Mouse (Mus musculus): ENCODE measurements around the gene Lrp1. TPM values are rescaled to one million over a fixed set of nuclear protein-coding genes. Genes with fewer than 3 reads are reported as not detected.

Gene Lrp1
- total and polyA plus RNA-seq, 3 experiments, result 3.1 to 51.2 (median 11.8) TPM

GRCm38 (mm10) chr10:127526681-127527080 is 94.3 kb downstream of the Lrp1 start:
- dilution Hi-C loops (cut with MboI; ENCODE audit: extremely low pct_ligation_motif_present, extremely low pct_unique_long_range_greater_than_20kb, low sequenced_read_pairs) (no loop called here), in situ Hi-C loops (cut with MboI; ENCODE audit: low pct_ligation_motif_present, low pct_unique_long_range_greater_than_20kb, low sequenced_read_pairs) (no loop called here)
- Histone ChIP-seq H3K4me2 (ENCODE audit: insufficient read depth, low read depth, poor library complexity, severe bottlenecking) (no peak overlapping the region), H3K9ac (ENCODE audit: insufficient read depth, low read depth) (no peak overlapping the region), H3K79me2 (replicated peaks; ENCODE audit: control insufficient read depth, extremely low read depth, insufficient read depth, poor library complexity, severe bottlenecking) (peaks cover under 1% of the 10 kb centered on the region; the same call in 1 of the 2 replicates), H3K4me3 (replicated peaks in 1 of 3; ENCODE audit: low read depth in 2 of 3, low read length in 2 of 3, poor library complexity in 1 of 3) (no peak overlapping the region), H3K27ac (ENCODE audit: insufficient read depth, low read depth) (no peak overlapping the region), H3K27me3 (replicated peaks) (peaks cover 64% of the 10 kb centered on the region), H3K36me3 (replicated peaks in 1 of 2; ENCODE audit: control insufficient read depth in 1 of 2, insufficient read depth in 1 of 2, low read length in 1 of 2) (no peaks in the 10 kb centered on the region), H3K9me3 (replicated peaks; ENCODE audit: low read length) (no peaks in the 10 kb centered on the region), H3K4me1 (ENCODE audit: control insufficient read depth in 1 of 2, insufficient read depth in 2 of 2) (peaks cover 0 to 4% of the 10 kb centered on the region in 2 experiments; a peak in 1 of 4 replicates)
- TF ChIP-seq TCF12 (IDR thresholded peaks at IDR 0.05; ENCODE audit: low read depth, low read length), result no peak
- TF ChIP-seq KAT2A (IDR thresholded peaks at IDR 0.05; ENCODE audit: insufficient replicate concordance, low read length), result no peak
- no peak for TF ChIP-seq MYC (IDR thresholded peaks at IDR 0.05; ENCODE audit: low read depth, low read length)
- no peak for TF ChIP-seq POLR2A (IDR thresholded peaks at IDR 0.05; ENCODE audit: low read depth, low read length)
- DNase-seq (ENCODE audit: extremely low read depth), result no peak

DNA sequence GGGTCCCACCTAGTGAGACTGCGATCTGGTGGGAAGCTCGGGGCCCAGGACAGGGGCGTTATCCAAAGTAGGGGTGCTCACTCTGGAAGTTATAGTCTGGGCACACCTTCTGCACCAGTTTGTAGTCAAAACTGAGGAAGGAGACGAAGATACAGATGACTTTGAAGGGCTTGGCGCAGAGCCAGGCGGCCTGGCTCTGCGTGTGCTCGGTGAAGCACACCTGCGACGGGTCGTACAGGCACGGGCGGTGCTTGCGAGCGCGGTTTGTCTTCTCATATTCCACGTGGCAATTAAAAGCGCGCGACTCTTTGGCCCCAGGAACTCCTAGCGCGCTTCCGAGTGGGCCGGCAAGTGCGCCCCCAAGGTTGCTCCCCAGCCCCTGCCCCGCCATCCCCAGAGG is 94.9 kb downstream of the Lrp1 start:
- Histone ChIP-seq H3K9me3 (replicated peaks; ENCODE audit: low read length) (no peaks in the 10 kb centered on the region), H3K4me3 (replicated peaks in 1 of 3; ENCODE audit: low read depth in 2 of 3, low read length in 2 of 3, poor library complexity in 1 of 3) (no peak overlapping the region), H3K9ac (ENCODE audit: insufficient read depth, low read depth) (no peak overlapping the region), H3K27me3 (replicated peaks) (peaks cover 58% of the 10 kb centered on the region), H3K4me1 (ENCODE audit: control insufficient read depth in 1 of 2, insufficient read depth in 2 of 2) (peaks cover 0 to 4% of the 10 kb centered on the region in 2 experiments; a peak in 1 of 4 replicates), H3K4me2 (ENCODE audit: insufficient read depth, low read depth, poor library complexity, severe bottlenecking) (no peak overlapping the region), H3K36me3 (replicated peaks in 1 of 2; ENCODE audit: control insufficient read depth in 1 of 2, insufficient read depth in 1 of 2, low read length in 1 of 2) (no peaks in the 10 kb centered on the region), H3K27ac (ENCODE audit: insufficient read depth, low read depth) (no peak overlapping the region), H3K79me2 (replicated peaks; ENCODE audit: control insufficient read depth, extremely low read depth, insufficient read depth, poor library complexity, severe bottlenecking) (peaks cover 7% of the 10 kb centered on the region)
- TF ChIP-seq POLR2A (IDR thresholded peaks at IDR 0.05; ENCODE audit: low read depth, low read length), result no peak
- TF ChIP-seq MAX (IDR thresholded peaks at IDR 0.05; ENCODE audit: low read length), result no peak
- no peak for TF ChIP-seq ZKSCAN1 (IDR thresholded peaks at IDR 0.05; ENCODE audit: borderline replicate concordance, low read depth, low read length)
- TF ChIP-seq IRF4 (IDR thresholded peaks at IDR 0.05; ENCODE audit: low read depth, low read length), result no peak
- TF ChIP-seq ELF1 (IDR thresholded peaks at IDR 0.05; ENCODE audit: low read depth, low read length), result no peak
- no peak for TF ChIP-seq PAX5 (IDR thresholded peaks at IDR 0.05; ENCODE audit: low read length)
- no peak for DNase-seq (ENCODE audit: extremely low read depth)
- in situ Hi-C loops (cut with MboI; ENCODE audit: low pct_ligation_motif_present, low pct_unique_long_range_greater_than_20kb, low sequenced_read_pairs) (no loop called here), dilution Hi-C loops (cut with MboI; ENCODE audit: extremely low pct_ligation_motif_present, extremely low pct_unique_long_range_greater_than_20kb, low sequenced_read_pairs) (no loop called here)

GRCm38 (mm10) chr10:127524646-127525255 is 96.2 kb downstream of the Lrp1 start:
- Histone ChIP-seq H3K36me3 (replicated peaks in 1 of 2; ENCODE audit: control insufficient read depth in 1 of 2, insufficient read depth in 1 of 2, low read length in 1 of 2) (peaks cover 5 to 13% of the 10 kb centered on the region in 2 experiments), H3K4me2 (ENCODE audit: insufficient read depth, low read depth, poor library complexity, severe bottlenecking) (no peak overlapping the region), H3K79me2 (replicated peaks; ENCODE audit: control insufficient read depth, extremely low read depth, insufficient read depth, poor library complexity, severe bottlenecking) (peaks cover 20% of the 10 kb centered on the region), H3K27ac (ENCODE audit: insufficient read depth, low read depth) (no peak overlapping the region), H3K9me3 (replicated peaks; ENCODE audit: low read length) (no peaks in the 10 kb centered on the region), H3K4me3 (replicated peaks in 1 of 3; ENCODE audit: low read depth in 2 of 3, low read length in 2 of 3, poor library complexity in 1 of 3) (no peak overlapping the region), H3K9ac (ENCODE audit: insufficient read depth, low read depth) (no peak overlapping the region), H3K4me1 (ENCODE audit: control insufficient read depth in 1 of 2, insufficient read depth in 2 of 2) (peaks cover 5 to 12% of the 10 kb centered on the region in 2 experiments), H3K27me3 (replicated peaks) (peaks cover 48% of the 10 kb centered on the region)
- TF ChIP-seq MYC (IDR thresholded peaks at IDR 0.05; ENCODE audit: low read depth, low read length) (no peak), MAX (IDR thresholded peaks at IDR 0.05; ENCODE audit: low read length) (no peak), JUND (conservative IDR thresholded peaks at IDR 0.05; ENCODE audit: low read depth, low read length) (no peak), GABPA (IDR thresholded peaks at IDR 0.05; ENCODE audit: insufficient replicate concordance, low read depth, low read length) (no peak), SMC3 (IDR thresholded peaks at IDR 0.05; ENCODE audit: low read depth, low read length) (no peak), KAT2A (IDR thresholded peaks at IDR 0.05; ENCODE audit: insufficient replicate concordance, low read length) (no peak), MAFK (IDR thresholded peaks at IDR 0.05; ENCODE audit: insufficient replicate concordance, low read length) (no peak), POLR2A (IDR thresholded peaks at IDR 0.05; ENCODE audit: low read depth, low read length) (no peak), MEF2A (IDR thresholded peaks at IDR 0.05; ENCODE audit: borderline replicate concordance, low read depth, low read length) (no peak), SIN3A (IDR thresholded peaks at IDR 0.05; ENCODE audit: low read length) (no peak), ZC3H11A (IDR thresholded peaks at IDR 0.05; ENCODE audit: low read depth, low read length) (no peak)
- DNase-seq (ENCODE audit: extremely low read depth), result no peak
- dilution Hi-C loops (cut with MboI; ENCODE audit: extremely low pct_ligation_motif_present, extremely low pct_unique_long_range_greater_than_20kb, low sequenced_read_pairs) (no loop called here), in situ Hi-C loops (cut with MboI; ENCODE audit: low pct_ligation_motif_present, low pct_unique_long_range_greater_than_20kb, low sequenced_read_pairs) (no loop called here)
